Mouse (Mus musculus) lung, adult 10 weeks (tissue): ENCODE results near the gene Pibf1. TPM values are rescaled to one million over a fixed set of nuclear protein-coding genes. Genes with fewer than 3 reads are reported as not detected.

ENCODE experiments used
- polyA plus RNA-seq: library from polyadenylated mRNA; stranded (reverse); fragments of 350-450 nt; fragmentation: Illumina TruSeq; extraction: RNeasy Lipid Tissue Mini Kit (QIAGEN cat#74804); gene quantifications from one replicate; pipeline ENCODE4 v1.2.3, GENCODE M21; 2014; ENCODE audit warnings: low read depth, low replicate concordance; ENCODE audit not compliant: insufficient read depth

Gene Pibf1
- polyA plus RNA-seq, result 4.8 TPM

DNA sequence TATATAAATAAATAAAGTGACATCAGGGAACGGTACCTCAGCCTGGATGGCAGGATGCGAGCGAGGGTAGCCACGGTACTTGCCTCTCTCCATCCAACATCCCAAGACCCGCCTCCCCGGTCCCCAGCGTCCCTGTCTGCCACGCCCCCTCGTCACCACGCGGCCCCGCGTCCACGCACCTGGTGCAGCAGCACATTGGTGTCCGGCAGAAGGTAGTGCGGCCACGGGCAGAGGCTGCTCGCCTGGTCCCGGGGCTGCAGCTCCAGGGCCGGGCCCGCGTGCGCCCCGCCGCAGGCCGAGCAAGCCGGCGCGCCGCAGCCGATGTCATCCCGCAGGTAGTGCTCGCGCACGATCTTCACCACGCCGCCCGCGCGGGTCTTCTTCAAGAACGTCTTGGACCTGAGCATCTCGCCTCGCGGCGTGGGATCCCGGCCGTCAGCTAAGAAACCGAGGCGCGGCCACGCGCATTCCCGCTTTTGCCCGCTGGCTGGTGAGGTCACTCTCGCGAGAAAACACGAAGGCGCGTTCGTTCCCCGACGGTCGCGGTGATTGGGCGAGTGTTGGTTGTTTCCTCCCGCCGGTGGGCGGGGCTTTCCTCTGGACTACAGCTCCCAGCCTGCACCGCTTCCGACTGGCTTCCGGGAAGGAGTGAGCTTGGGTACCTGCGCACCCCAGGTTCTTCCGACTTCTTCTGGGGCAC, at the start of gene Pibf1, which contains the start of gene Dis3:
TSS of gene Pibf1 (plus strand) at position 158 of the 700 bp plus-strand sequence.
TSS of gene Dis3 (minus strand) at position 504 of the 700 bp plus-strand sequence.

DNA sequence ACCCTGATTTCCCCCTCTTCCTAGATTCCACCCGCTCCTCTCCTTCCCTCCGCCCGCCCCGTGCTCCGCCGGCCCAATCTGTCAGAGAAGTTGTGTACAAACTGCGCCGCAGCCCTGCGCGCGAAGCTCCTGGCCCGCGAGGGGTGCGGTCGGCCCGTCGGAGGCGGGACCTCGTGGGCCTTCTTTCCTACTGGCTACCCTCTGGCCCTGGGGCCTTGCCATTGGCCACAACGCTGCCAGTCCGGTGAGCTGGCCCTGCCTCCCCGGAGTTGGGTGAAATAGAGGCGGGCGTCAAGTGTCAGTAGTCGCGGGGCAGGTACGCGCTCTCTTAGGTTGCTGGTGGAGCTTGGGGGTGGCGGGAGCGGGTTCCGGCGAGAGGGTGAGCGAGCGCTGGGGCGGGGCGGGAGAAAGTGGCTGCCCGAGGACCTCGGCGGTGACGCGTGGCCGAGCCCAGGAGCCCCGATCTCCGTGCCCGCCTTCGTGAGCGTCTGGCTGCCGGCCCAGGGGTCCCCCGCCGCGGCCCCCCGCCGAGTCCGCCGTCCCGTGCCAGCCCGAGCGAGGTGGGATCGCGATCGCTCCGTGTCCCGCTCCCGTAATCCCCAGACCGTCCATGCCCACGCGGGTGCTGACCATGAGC, 199.3 kb downstream of the Pibf1 start, which contains the start of gene Klf5:
TSS of gene Klf5 (plus strand) at position 307 of the 637 bp plus-strand sequence.

Other genes with a start within 250 kb of the Pibf1 start
- 18.9 TPM for gene Rpl36a-ps1, start 105.1 kb upstream of the Pibf1 start, polyA plus RNA-seq
- gene Mzt1, start 53.3 kb upstream of the Pibf1 start, polyA plus RNA-seq, result 34.7 TPM
- 0.96 TPM for gene Bora, start 53.2 kb upstream of the Pibf1 start, polyA plus RNA-seq
- gene Dis3, start 346 bp downstream of the Pibf1 start, polyA plus RNA-seq, result 5.5 TPM
- gene Klf5, start 199.3 kb downstream of the Pibf1 start, polyA plus RNA-seq, result 12.7 TPM